Mouse (Mus musculus): ENCODE results near the gene Grasp. TPM values are rescaled to one million over a fixed set of nuclear protein-coding genes. Genes with fewer than 3 reads are reported as not detected.

Grasp gene
- total and polyA plus RNA-seq, 3 experiments = 16.4 to 53.0 (median 21.0) TPM

DNA sequence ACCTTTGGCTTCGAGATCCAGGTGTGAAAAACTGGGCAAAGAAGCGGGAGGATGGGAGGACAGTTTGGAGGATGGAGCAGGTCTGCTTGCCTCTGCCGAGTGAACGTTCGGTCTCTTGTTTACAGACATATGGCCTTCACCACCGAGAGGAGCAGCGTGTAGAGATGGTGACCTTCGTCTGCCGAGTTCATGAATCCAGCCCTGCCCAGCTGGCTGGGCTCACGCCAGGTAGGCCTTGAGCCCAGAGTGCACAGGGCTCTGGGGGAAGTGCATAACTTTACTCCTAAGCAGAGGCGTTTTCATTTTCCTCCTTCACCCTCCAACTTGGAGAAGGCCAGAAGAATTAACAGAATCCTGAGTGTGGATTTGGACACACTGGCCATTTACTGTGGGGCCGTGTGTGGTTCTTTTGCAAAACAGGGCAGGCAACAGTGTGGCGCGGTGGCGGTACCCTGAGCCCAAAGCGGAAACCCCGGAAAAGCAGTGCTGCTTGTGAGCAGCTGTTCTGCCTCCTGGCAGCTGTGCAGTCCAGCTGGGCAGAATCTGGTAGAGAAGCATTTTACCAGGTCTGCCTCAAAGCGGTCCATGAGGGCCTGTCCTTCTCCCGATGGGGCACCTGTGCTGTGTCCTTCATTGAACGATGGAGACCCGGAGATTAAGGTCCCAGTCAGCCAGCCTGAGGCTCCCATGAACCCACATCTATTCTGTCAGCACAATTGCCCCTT is 5.0 kb downstream of the Grasp start:
- DNase-seq = peak; percentile 86

- peak; percentile 1 for DNase-seq
These were observed 6.5 kb downstream of the Grasp start for GRCm38 (mm10) chr15:101230503-101230902.

GRCm38 (mm10) chr15:101230995-101231647 is 7.1 kb downstream of the Grasp start:
- DNase-seq = peak; percentile 41

GRCm38 (mm10) chr15:101231648-101232180 is 7.7 kb downstream of the Grasp start:
- peak; percentile 5 for DNase-seq

DNA sequence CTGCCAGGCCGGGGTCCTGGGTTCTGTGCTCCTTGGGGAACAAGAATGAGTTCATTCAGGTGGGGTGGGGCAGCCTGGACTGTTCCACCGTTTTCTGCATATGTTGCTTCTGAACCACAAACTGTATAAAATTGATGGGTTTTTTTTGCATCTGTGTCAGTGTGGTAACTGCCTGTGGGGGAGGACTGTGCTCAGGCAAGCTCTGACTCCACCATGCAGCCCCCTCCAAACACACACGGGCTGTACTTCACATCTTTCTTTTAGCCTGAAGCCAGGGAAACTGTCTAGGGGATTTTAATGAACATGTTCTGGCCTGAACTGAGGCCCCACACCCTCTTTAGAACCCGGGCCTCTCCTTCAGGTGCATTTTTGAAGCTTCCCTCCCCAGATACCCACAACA is 8.6 kb downstream of the Grasp start:
- DNase-seq = no peak

- DNase-seq = peak; percentile 39
These were observed 9.2 kb downstream of the Grasp start for GRCm38 (mm10) chr15:101233183-101233582.

- DNase-seq = peak; percentile 3
These were observed 9.8 kb downstream of the Grasp start for GRCm38 (mm10) chr15:101233641-101234275.

GRCm38 (mm10) chr15:101234611-101235341 is 10.8 kb downstream of the Grasp start:
- DNase-seq = peak; percentile 1

DNA sequence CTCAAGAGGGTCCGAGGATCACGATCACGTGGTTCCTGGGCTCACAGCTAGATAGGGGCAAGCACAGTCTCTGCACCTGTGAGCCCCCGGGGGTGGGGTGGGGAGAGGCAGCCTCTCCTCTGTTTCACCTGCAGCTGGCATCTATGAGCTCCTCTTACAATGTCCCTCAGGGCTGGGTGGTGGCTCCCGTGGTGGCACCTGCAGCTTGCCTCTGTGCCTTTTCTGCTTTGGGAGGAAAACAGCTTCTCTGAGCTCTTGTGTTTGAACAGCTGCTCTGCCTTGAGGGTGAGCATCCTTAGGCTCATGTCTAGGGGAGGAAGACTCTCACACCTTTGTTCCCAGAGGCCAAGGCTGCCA is 11.3 kb downstream of the Grasp start:
- DNase-seq = peak; percentile 2

DNA sequence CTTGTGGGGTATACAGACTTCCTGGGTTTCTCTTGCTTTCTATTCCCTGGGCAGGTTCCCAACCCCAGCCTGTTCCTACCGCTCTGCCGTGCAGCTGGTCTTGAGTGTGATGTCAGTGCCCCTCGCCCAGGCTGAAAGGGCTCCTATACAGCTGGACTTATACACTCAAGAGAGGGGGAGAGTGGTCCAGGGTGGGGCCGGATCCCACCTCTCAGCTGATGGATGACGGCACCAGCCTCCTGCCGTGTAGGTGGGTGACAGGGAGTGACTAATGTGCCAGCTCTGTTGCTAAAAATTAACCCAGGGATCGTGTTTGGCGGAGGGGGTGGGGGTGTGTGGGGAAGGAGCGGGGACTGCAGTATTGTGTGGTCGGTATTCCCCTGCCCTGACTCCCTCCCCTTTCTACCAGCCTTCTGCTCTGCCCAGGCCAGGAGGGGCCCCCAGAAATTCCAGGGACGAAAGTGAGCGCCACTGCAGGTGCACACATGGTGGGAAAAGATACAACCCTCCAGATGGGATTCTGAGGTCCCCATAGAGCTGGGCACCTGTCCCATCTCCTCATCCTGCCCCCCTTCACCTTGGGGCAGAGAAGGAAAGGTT is 11.8 kb downstream of the Grasp start:
- peak; percentile 3 for DNase-seq

- DNase-seq = peak; percentile 78
These were observed 12.9 kb downstream of the Grasp start for GRCm38 (mm10) chr15:101236878-101237277.

DNA sequence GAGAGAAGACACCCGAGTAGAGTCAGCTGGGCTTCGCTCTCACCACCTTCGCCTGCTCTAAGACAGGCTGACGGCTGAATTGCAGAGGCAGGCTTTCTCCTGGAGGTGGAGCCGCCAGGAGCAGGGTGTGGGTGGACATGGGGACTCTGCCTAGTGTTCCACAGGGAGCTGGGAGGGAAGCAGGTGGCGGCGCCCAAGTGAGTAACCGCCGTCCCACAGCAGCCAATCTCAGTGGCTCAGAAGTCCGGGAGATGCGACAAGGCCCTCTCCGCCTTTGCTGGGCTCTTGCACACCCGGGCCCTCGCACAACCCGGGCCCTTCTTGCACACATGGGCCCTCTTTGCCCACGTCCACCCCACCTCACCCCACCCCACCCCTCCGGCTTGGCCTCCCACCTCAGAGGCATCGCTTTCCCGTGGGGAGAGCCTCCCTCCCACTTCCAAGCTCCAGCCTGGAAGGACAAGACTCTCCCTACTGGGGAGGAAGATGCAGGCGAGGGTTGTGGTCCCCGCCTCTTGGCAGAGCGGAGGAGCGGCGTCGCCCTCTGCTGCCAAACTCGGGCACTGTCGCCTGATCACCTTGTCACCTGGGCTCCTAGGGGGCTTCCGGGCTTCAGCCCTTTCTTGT is 15.0 kb downstream of the Grasp start:
- DNase-seq = peak; percentile 57

DNA sequence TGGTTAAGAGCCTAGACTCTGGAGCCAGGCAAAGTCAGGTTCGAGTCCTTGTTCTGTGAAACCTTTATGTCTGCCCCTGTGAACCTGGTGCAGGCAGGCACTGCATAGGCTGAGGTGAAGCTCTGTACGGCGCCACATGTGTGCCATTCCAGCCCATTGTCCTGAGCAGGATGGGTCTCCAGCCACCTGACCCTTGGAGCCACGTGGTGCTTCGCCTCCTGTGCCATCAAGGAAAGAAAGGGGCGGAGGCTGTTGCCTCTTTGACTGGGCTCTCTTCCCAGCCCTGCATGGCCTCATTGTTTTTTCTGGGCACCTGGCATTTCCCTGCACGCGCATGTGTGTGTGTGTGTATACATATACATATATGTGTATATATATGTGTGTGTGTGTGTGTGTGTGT is 15.8 kb downstream of the Grasp start:
- DNase-seq = peak; percentile 3

DNA sequence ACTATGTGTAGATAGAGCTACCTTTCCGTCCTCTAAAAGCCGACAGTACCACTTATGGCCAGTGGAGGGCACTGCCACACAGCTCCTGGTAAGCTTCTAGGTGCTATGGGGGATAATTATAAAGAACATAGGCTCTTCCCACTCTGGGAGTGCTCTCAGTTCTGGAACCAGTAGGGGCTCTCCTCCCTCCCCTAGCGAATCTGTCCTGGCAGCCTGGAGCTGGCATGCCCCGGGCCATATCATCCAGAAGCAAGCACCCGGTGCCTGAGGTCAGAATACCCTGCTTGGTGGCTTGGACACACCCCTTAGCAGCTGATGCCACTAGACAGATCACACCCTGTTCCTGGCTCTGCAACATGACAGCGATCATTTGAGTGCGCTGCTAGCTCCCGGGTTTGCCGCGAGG is 16.8 kb downstream of the Grasp start:
- DNase-seq = peak; percentile 88

DNA sequence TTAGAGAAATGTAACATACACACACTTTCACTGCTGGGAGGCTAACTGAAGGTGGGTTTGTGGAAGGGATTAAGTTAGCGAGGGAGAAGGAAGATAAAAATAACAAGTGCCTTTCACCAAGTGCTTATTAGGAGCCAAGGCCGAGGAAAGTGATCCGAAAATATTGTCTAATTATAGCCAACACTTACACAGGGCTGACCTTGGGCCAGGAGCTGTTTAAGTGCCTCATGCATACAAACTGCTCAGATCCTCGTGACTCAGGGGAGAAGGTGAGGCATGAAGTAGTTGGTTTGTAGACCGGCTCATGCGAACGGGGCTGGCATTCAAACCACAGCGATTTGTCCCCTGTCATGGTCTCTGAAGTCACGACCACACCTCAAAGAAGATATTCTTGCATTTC is 17.2 kb downstream of the Grasp start:
- DNase-seq = no peak

- no peak for DNase-seq
These were observed 17.9 kb downstream of the Grasp start for GRCm38 (mm10) chr15:101241853-101242252.

DNA sequence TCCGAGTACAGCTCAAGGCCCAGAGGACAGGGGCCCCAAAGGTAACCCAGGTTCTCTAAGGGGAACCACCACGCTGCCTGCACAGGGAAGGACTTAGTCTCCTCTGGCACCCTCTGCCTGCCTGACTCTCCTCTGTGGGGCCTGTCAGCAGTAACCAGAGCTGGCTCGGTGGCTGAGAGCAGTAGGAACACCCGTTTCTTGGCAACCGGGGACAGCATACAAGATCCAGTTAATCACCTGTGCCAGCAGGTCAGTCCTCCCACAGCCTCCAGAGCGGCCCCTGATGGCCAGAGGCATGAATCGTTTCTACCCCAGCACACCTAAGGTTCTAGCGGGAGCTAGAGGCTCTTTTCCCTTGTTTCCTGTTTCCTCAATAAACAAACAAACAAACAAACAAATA is 18.7 kb downstream of the Grasp start:
- DNase-seq = no peak

GRCm38 (mm10) chr15:101244012-101244411 is 20.0 kb downstream of the Grasp start:
- no peak for DNase-seq

GRCm38 (mm10) chr15:101246231-101247154 is 22.5 kb downstream of the Grasp start:
- peak; percentile 98 for DNase-seq

DNA sequence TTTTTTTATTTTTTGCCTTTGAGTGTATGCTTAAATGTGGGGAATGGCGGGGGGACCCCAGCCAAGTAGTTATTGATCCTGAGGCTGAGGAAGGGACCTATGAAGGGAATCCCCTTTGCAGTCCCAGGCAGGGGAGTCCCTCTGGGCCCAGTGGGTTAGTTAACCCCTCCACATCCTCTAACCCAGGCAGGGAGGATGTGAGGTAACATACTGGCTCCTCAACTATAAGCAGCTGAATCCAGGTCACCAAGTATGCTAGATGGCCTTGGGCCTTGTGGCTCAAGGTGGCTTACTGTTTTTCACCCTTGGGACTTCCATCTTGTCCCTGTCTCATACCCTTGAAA is 23.1 kb downstream of the Grasp start:
- peak; percentile 30 for DNase-seq

Measured in adrenal gland, adult 2 months (tissue).